Mouse (Mus musculus): ENCODE measurements around the gene Steap3. TPM values are rescaled to one million over a fixed set of nuclear protein-coding genes. Genes with fewer than 3 reads are reported as not detected.
A peak's percentile ranks its signal among the peaks of the same experiment; 100 is the strongest.

The Steap3 gene
- polyA plus RNA-seq, 1 experiment from 2014 or later, result 4.0 TPM

- H3K9ac ChIP-seq (replicated peaks), result no peak overlapping the region
- 66% methylated on average over 5 of the region's 5 CpGs for WGBS
- ATAC-seq (ENCODE audit: low FRiP score, low read depth), result peak; percentile 65
- no peaks in the 10 kb centered on the region for H3K9me3 ChIP-seq
- H3K4me3 ChIP-seq, result no peak overlapping the region
- H3K27me3 ChIP-seq, result no peaks in the 10 kb centered on the region; the same call in 1 of the 2 replicates
- no peak overlapping the region for H3K4me2 ChIP-seq (replicated peaks)
- H3K27ac ChIP-seq (replicated peaks), result no peak overlapping the region
- peaks cover 7% of the 10 kb centered on the region for H3K4me1 ChIP-seq
- no peaks in the 10 kb centered on the region for H3K36me3 ChIP-seq
These were observed 100.5 kb downstream of the Steap3 start for GRCm38 (mm10) chr1:120171819-120172521.

- Histone ChIP-seq H3K9me3 (no peaks in the 10 kb centered on the region), H3K4me3 (no peak overlapping the region), H3K36me3 (no peaks in the 10 kb centered on the region), H3K27me3 (no peaks in the 10 kb centered on the region; the same call in 1 of the 2 replicates), H3K27ac (replicated peaks) (no peak overlapping the region), H3K9ac (replicated peaks) (no peak overlapping the region), H3K4me2 (replicated peaks) (no peak overlapping the region), H3K4me1 (no peaks in the 10 kb centered on the region)
- no peak for ATAC-seq (ENCODE audit: low FRiP score, low read depth)
- WGBS, result 88% methylated on average over 7 of the region's 7 CpGs
These were observed 102.2 kb downstream of the Steap3 start for GRCm38 (mm10) chr1:120170307-120170706.

GRCm38 (mm10) chr1:120168674-120169073 is 103.8 kb downstream of the Steap3 start:
- Histone ChIP-seq H3K36me3 (no peaks in the 10 kb centered on the region), H3K27me3 (no peaks in the 10 kb centered on the region), H3K9me3 (no peaks in the 10 kb centered on the region), H3K4me3 (no peak overlapping the region), H3K4me1 (no peaks in the 10 kb centered on the region), H3K9ac (replicated peaks) (no peak overlapping the region), H3K4me2 (replicated peaks) (no peak overlapping the region), H3K27ac (replicated peaks) (no peak overlapping the region)
- 90% methylated on average over 7 of the region's 7 CpGs for WGBS
- no peak for ATAC-seq (ENCODE audit: low FRiP score, low read depth)

GRCm38 (mm10) chr1:120168016-120168415 is 104.5 kb downstream of the Steap3 start:
- Histone ChIP-seq H3K4me3 (no peak overlapping the region), H3K36me3 (no peaks in the 10 kb centered on the region), H3K9ac (replicated peaks) (no peak overlapping the region), H3K27ac (replicated peaks) (no peak overlapping the region), H3K4me2 (replicated peaks) (no peak overlapping the region), H3K27me3 (no peaks in the 10 kb centered on the region), H3K4me1 (no peaks in the 10 kb centered on the region), H3K9me3 (no peaks in the 10 kb centered on the region)
- ATAC-seq (ENCODE audit: low FRiP score, low read depth), result no peak
- 48% methylated on average over 4 of the region's 4 CpGs for WGBS

- ATAC-seq (ENCODE audit: low FRiP score, low read depth), result no peak
- WGBS, result 58% methylated on average over 1 of the region's 1 CpGs
- no peaks in the 10 kb centered on the region for H3K27me3 ChIP-seq
These were observed 109.9 kb downstream of the Steap3 start for GRCm38 (mm10) chr1:120162616-120163015.

GRCm38 (mm10) chr1:120161502-120161901 is 111.0 kb downstream of the Steap3 start:
- ATAC-seq (ENCODE audit: low FRiP score, low read depth), result no peak
- H3K36me3 ChIP-seq, result no peaks in the 10 kb centered on the region
- no peak overlapping the region for H3K27ac ChIP-seq (replicated peaks)
- H3K4me1 ChIP-seq, result no peaks in the 10 kb centered on the region
- no peaks in the 10 kb centered on the region for H3K27me3 ChIP-seq
- no peaks in the 10 kb centered on the region for H3K9me3 ChIP-seq
- H3K9ac ChIP-seq (replicated peaks), result no peak overlapping the region
- H3K4me3 ChIP-seq, result no peak overlapping the region
- 94% methylated on average over 5 of the region's 5 CpGs for WGBS
- no peak overlapping the region for H3K4me2 ChIP-seq (replicated peaks)

More at GRCm38 (mm10) chr1:120162616-120163015, 109.9 kb downstream of the Steap3 start:
- Histone ChIP-seq H3K9me3 (no peaks in the 10 kb centered on the region), H3K9ac (replicated peaks) (no peak overlapping the region), H3K4me3 (no peak overlapping the region), H3K27ac (replicated peaks) (no peak overlapping the region), H3K36me3 (no peaks in the 10 kb centered on the region), H3K4me2 (replicated peaks) (no peak overlapping the region), H3K4me1 (no peaks in the 10 kb centered on the region)

- no peak overlapping the region for H3K27ac ChIP-seq (replicated peaks)
- H3K27me3 ChIP-seq, result no peaks in the 10 kb centered on the region
- H3K9ac ChIP-seq (replicated peaks), result no peak overlapping the region
- no peaks in the 10 kb centered on the region for H3K9me3 ChIP-seq
- no peaks in the 10 kb centered on the region for H3K4me1 ChIP-seq
- no peak overlapping the region for H3K4me2 ChIP-seq (replicated peaks)
- 93% methylated on average over 9 of the region's 9 CpGs for WGBS
- no peak for ATAC-seq (ENCODE audit: low FRiP score, low read depth)
- no peaks in the 10 kb centered on the region for H3K36me3 ChIP-seq
- no peak overlapping the region for H3K4me3 ChIP-seq
These were observed 113.9 kb downstream of the Steap3 start for GRCm38 (mm10) chr1:120158474-120159127.

GRCm38 (mm10) chr1:120155325-120155724 is 117.2 kb downstream of the Steap3 start:
- no peak for ATAC-seq (ENCODE audit: low FRiP score, low read depth)
- H3K27ac ChIP-seq (replicated peaks), result no peak overlapping the region

GRCm38 (mm10) chr1:120154232-120154631 is 118.3 kb downstream of the Steap3 start:
- no peak for ATAC-seq (ENCODE audit: low FRiP score, low read depth)
- H3K9me3 ChIP-seq, result no peaks in the 10 kb centered on the region
- no peaks in the 10 kb centered on the region for H3K36me3 ChIP-seq
- H3K4me2 ChIP-seq (replicated peaks), result no peak overlapping the region
- no peak overlapping the region for H3K9ac ChIP-seq (replicated peaks)
- no peak overlapping the region for H3K4me3 ChIP-seq
- no peaks in the 10 kb centered on the region for H3K27me3 ChIP-seq
- H3K27ac ChIP-seq (replicated peaks), result no peak overlapping the region
- H3K4me1 ChIP-seq, result no peaks in the 10 kb centered on the region

More at GRCm38 (mm10) chr1:120155325-120155724, 117.2 kb downstream of the Steap3 start:
- H3K4me1 ChIP-seq, result no peaks in the 10 kb centered on the region
- 31% methylated on average over 1 of the region's 1 CpGs for WGBS
- H3K4me3 ChIP-seq, result no peak overlapping the region
- H3K27me3 ChIP-seq, result no peaks in the 10 kb centered on the region
- no peaks in the 10 kb centered on the region for H3K9me3 ChIP-seq
- H3K4me2 ChIP-seq (replicated peaks), result no peak overlapping the region
- H3K9ac ChIP-seq (replicated peaks), result no peak overlapping the region
- no peaks in the 10 kb centered on the region for H3K36me3 ChIP-seq

- ATAC-seq (ENCODE audit: low FRiP score, low read depth), result no peak
- no peak overlapping the region for H3K27ac ChIP-seq (replicated peaks)
These were observed 125.5 kb downstream of the Steap3 start for GRCm38 (mm10) chr1:120146994-120147393.

GRCm38 (mm10) chr1:120145527-120146216 is 126.8 kb downstream of the Steap3 start:
- Histone ChIP-seq H3K27ac (replicated peaks) (no peak overlapping the region), H3K4me2 (replicated peaks) (no peak overlapping the region), H3K4me3 (no peak overlapping the region), H3K4me1 (no peaks in the 10 kb centered on the region; the same call in 1 of the 2 replicates), H3K9ac (replicated peaks) (no peak overlapping the region), H3K27me3 (no peaks in the 10 kb centered on the region), H3K9me3 (no peaks in the 10 kb centered on the region), H3K36me3 (no peaks in the 10 kb centered on the region)
- WGBS, result 88% methylated on average over 8 of the region's 8 CpGs
- ATAC-seq (ENCODE audit: low FRiP score, low read depth), result no peak

More at GRCm38 (mm10) chr1:120146994-120147393, 125.5 kb downstream of the Steap3 start:
- Histone ChIP-seq H3K4me2 (replicated peaks) (no peak overlapping the region), H3K36me3 (no peaks in the 10 kb centered on the region), H3K27me3 (no peaks in the 10 kb centered on the region), H3K4me1 (no peaks in the 10 kb centered on the region; the same call in 1 of the 2 replicates), H3K9me3 (no peaks in the 10 kb centered on the region), H3K4me3 (no peak overlapping the region), H3K9ac (replicated peaks) (no peak overlapping the region)

GRCm38 (mm10) chr1:120142551-120142950 is 130.0 kb downstream of the Steap3 start:
- no peak overlapping the region for H3K4me2 ChIP-seq (replicated peaks)
- no peaks in the 10 kb centered on the region for H3K36me3 ChIP-seq
- no peaks in the 10 kb centered on the region for H3K9me3 ChIP-seq
- ATAC-seq (ENCODE audit: low FRiP score, low read depth), result no peak
- no peak overlapping the region for H3K27ac ChIP-seq (replicated peaks)
- no peaks in the 10 kb centered on the region for H3K27me3 ChIP-seq
- no peak overlapping the region for H3K9ac ChIP-seq (replicated peaks)
- WGBS, result 85% methylated on average over 5 of the region's 5 CpGs
- no peak overlapping the region for H3K4me3 ChIP-seq
- H3K4me1 ChIP-seq, result peaks cover 9% of the 10 kb centered on the region

All from midbrain, embryonic 12.5 days (tissue).